Mouse (Mus musculus) erythroblast, embryonic 14.5 days (primary cell): ENCODE data around the gene Frmd7.

Experiments
- GATA1 ChIP-seq: IDR thresholded peaks from 2 replicates; pipeline ENCODE4 v1.6.1; 2012; ENCODE audit warnings: low read length, inconsistent platforms, mixed read lengths
- TAL1 ChIP-seq: IDR thresholded peaks from 3 replicates; pipeline ENCODE4 v1.6.1; 2012; ENCODE audit warnings: low read length, inconsistent platforms, mixed read lengths

DNA sequence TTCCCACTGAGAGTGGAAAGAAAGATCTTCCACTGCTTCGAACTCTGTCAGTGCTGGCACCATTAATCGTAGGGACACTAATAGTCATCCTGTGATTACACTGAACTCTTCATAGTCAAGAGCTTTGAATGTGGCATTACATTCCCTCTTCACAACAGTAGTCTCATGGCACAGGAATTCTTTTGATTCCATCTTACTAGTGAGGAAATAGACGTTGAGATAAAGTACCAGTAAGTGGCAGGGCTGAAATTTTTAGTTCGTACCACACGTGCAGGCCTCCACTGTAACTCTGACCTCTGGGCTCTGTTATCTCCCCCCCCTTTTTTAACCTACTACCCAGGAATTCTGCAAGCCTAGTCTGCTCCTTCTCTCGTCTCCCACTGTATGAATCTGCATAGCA, 20.4 kb upstream of the Frmd7 start:
- no peak for TF ChIP-seq TAL1
- TF ChIP-seq GATA1 = no peak
